ENCODE assay signal across 8 mouse cellular contexts in genomic region chr14:55014991-55015766, GRCm38 (mm10). TPM values are rescaled to one million over a fixed set of nuclear protein-coding genes. Genes with fewer than 3 reads are reported as not detected.
DNase-seq lines count a peak whose midpoint lies in the region; ATAC-seq and TF ChIP-seq lines count a peak whose summit lies in the region.

Ngdn (plus strand) TSS chr14:55015454.

- H3K4me3 ChIP-seq in hindbrain, embryonic 13.5 days = peak within 1 kb of the TSS; percentile 68

- POLR2A ChIA-PET in Patski (lab: Charles Lee) = interaction anchor here (0.7 to 0.9 kb wide), 2 partner anchors 77 to 93 kb away, joined by 3 read pairs; partner anchors contain the start of gene Zfhx2

- in situ Hi-C loops in Patski (cut with MboI; ENCODE audit: low pct_unique_long_range_greater_than_20kb) = loop anchor here (5.0 kb wide), 2 partner anchors 113 to 168 kb away; no protein-coding TSS in a partner anchor

- under 1% methylated on average over 36 of the region's 36 CpGs for WGBS in hindbrain, embryonic 13.5 days

- no peaks in the 10 kb centered on the region for H3K27me3 ChIP-seq in Patski
- no peaks in the 10 kb centered on the region for H3K27me3 ChIP-seq in hindbrain, embryonic 13.5 days

- peaks cover 18% of the 10 kb centered on the region for H3K36me3 ChIP-seq in hindbrain, embryonic 13.5 days

- peaks cover 13% of the 10 kb centered on the region; the same call in 1 of the 2 replicates for H3K4me1 ChIP-seq in hindbrain, embryonic 13.5 days (replicated peaks)

- CTCF ChIA-PET in Patski (lab: Charles Lee) = interaction anchor here (0.6 to 2.8 kb wide), 26 partner anchors 9 to 247 kb away, joined by 3 to 14 read pairs (median 4); partner anchors contain the start of genes Bcl2l2, Gm20521, Slc22a17 and Thtpa

- H3K4me2 ChIP-seq in hindbrain, embryonic 13.5 days = peak within 1 kb of the TSS; percentile 73

- TF ChIP-seq CTCF in Patski (IDR thresholded peaks at IDR 0.05) = peak; percentile 98

- H3K9me3 ChIP-seq in hindbrain, embryonic 13.5 days = no peaks in the 10 kb centered on the region

- peak; percentile 99 for DNase-seq in Patski (ENCODE audit: low read depth, low spot score)
- DNase-seq in cerebellum, postnatal 14 days = peak; percentile 99 to 100
- DNase-seq in frontal cortex, postnatal 14 days (ENCODE audit: low spot score in 2 of 2) = peak; percentile 97 to 99
- peak; percentile 98 to 99 for DNase-seq in layer of hippocampus, postnatal 25 days (ENCODE audit: extremely low spot score in 1 of 2, low spot score in 1 of 2)
- DNase-seq in lung, postnatal 25 days (ENCODE audit: low spot score) = peak; percentile 100
- DNase-seq in retina, embryonic 14.5 days (ENCODE audit: low spot score) = peak; percentile 100
- DNase-seq in thymus, postnatal 4 days = peak; percentile 98

- peak; percentile 95 for ATAC-seq in Patski
- peak; percentile 98 for ATAC-seq in hindbrain, embryonic 13.5 days (ENCODE audit: low FRiP score)

- peak within 1 kb of the TSS; percentile 93 for H3K27ac ChIP-seq in hindbrain, embryonic 13.5 days

- H3K9ac ChIP-seq in hindbrain, embryonic 13.5 days = peak within 1 kb of the TSS; percentile 79

RNA-seq across cellular contexts. Expression of gene Ngdn, which starts in this region (rescaled TPM):
- polyA plus RNA-seq in Patski (2021) = 43.7 TPM
- 53.4 and 53.7 TPM in 2 replicates for polyA plus RNA-seq in hindbrain, embryonic 13.5 days (2015; fragmentation: Nextera tagmentation; extraction: Ambion mirVana)
- 10 to 100 TPM; 31.4 to 31.8 TPM for total RNA-seq in layer of hippocampus, postnatal 25 days (2021)

Comparison
In these comparisons a context has a peak if more than half of its experiments do, and no peak if none do; other contexts are left out.
1. Peak in every context shown above with its lines: DNase-seq, ATAC-seq, H3K4me3 ChIP-seq and H3K27ac ChIP-seq.